Mouse (Mus musculus) E14TG2a.4 (cell line): ENCODE data around the gene Samsn1.

Experiments used
- H3K27me3 ChIP-seq: 2 replicates; pipeline ENCODE4 v1.6.1; 2014; ENCODE audit warnings: low read length, control low read depth; ENCODE audit not compliant: insufficient read depth
- H3K36me3 ChIP-seq: 2 replicates; pipeline ENCODE4 v1.6.1; 2014; ENCODE audit warnings: low read length, control low read depth; ENCODE audit not compliant: insufficient read depth
- H3K4me1 ChIP-seq: replicated peaks from 2 replicates; pipeline ENCODE4 v1.6.1; 2014; ENCODE audit warnings: low read depth, low read length, control low read depth
- H3K4me3 ChIP-seq: replicated peaks from 2 replicates; pipeline ENCODE4 v1.5.1; 2014; ENCODE audit warnings: mild to moderate bottlenecking, low read length
- H3K9me3 ChIP-seq: 2 replicates; pipeline ENCODE4 v1.6.1; 2014; ENCODE audit warnings: low read length, control low read depth
- CTCF ChIP-seq: conservative IDR thresholded peaks from 2 replicates; pipeline ENCODE4 v1.5.1; 2014; ENCODE audit warnings: low read length
- NANOG ChIP-seq: IDR thresholded peaks from 2 replicates; pipeline ENCODE4 v1.6.1; 2014; ENCODE audit warnings: borderline replicate concordance, low read length, mixed read lengths
- POU5F1 ChIP-seq: IDR thresholded peaks from 2 replicates; pipeline ENCODE4 v1.6.1; 2014; ENCODE audit warnings: low read length, borderline replicate concordance

Samsn1 gene

GRCm38 (mm10) chr16:75904072-75904471 lies 118.0 kb downstream of the Samsn1 start:
- Histone ChIP-seq H3K4me1 (no peaks in the 10 kb centered on the region), H3K36me3 (no peaks in the 10 kb centered on the region), H3K4me3 (no peak overlapping the region), H3K9me3 (no peaks in the 10 kb centered on the region), H3K27me3 (no peaks in the 10 kb centered on the region)
- TF ChIP-seq POU5F1 (no peak), NANOG (no peak), CTCF (no peak)

DNA sequence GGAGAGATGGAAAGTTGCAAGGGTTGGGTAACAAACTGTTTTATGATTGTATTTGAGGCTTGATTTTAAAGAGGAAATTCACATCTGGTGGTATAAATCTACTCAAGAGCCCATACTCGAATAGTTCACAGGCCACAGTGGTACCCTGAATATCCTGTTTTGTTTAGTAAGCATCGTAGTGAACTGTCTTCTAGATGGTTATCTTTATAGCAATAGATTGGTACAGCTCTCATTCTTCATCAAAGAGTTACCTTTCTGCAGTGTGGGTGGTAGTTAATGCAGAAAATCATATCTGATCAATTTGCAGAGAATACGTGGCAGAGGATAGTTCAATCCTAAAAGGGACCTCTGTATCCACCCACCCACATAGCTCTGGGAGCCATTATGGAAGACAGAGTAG lies 119.1 kb downstream of the Samsn1 start:
- Histone ChIP-seq H3K4me3 (no peak overlapping the region), H3K4me1 (no peaks in the 10 kb centered on the region), H3K9me3 (no peaks in the 10 kb centered on the region), H3K27me3 (no peaks in the 10 kb centered on the region), H3K36me3 (no peaks in the 10 kb centered on the region)
- no peak for TF ChIP-seq POU5F1
- no peak for TF ChIP-seq CTCF
- no peak for TF ChIP-seq NANOG

GRCm38 (mm10) chr16:75899885-75900620 lies 122.0 kb downstream of the Samsn1 start:
- Histone ChIP-seq H3K4me1 (no peaks in the 10 kb centered on the region), H3K36me3 (no peaks in the 10 kb centered on the region), H3K27me3 (no peaks in the 10 kb centered on the region), H3K9me3 (no peaks in the 10 kb centered on the region), H3K4me3 (no peak overlapping the region)
- TF ChIP-seq NANOG (no peak), POU5F1 (no peak), CTCF (no peak)

GRCm38 (mm10) chr16:75897828-75898367 lies 124.2 kb downstream of the Samsn1 start:
- Histone ChIP-seq H3K27me3 (no peaks in the 10 kb centered on the region), H3K36me3 (no peaks in the 10 kb centered on the region), H3K9me3 (no peaks in the 10 kb centered on the region), H3K4me3 (no peak overlapping the region), H3K4me1 (no peaks in the 10 kb centered on the region)
- no peak for TF ChIP-seq NANOG
- TF ChIP-seq CTCF: no peak
- TF ChIP-seq POU5F1: no peak

GRCm38 (mm10) chr16:75894263-75894901 lies 127.7 kb downstream of the Samsn1 start:
- no peaks in the 10 kb centered on the region for H3K9me3 ChIP-seq
- no peaks in the 10 kb centered on the region for H3K27me3 ChIP-seq
- no peak overlapping the region for H3K4me3 ChIP-seq
- TF ChIP-seq POU5F1 (no peak), CTCF (no peak), NANOG (no peak)
- H3K4me1 ChIP-seq: no peaks in the 10 kb centered on the region
- H3K36me3 ChIP-seq: no peaks in the 10 kb centered on the region

- no peaks in the 10 kb centered on the region for H3K36me3 ChIP-seq
- no peak for TF ChIP-seq POU5F1
- no peak for TF ChIP-seq NANOG
- TF ChIP-seq CTCF: no peak
- H3K4me3 ChIP-seq: no peak overlapping the region
- H3K4me1 ChIP-seq: no peaks in the 10 kb centered on the region
- no peaks in the 10 kb centered on the region for H3K9me3 ChIP-seq
- H3K27me3 ChIP-seq: no peaks in the 10 kb centered on the region
Observed at GRCm38 (mm10) chr16:75893470-75893869, 128.6 kb downstream of the Samsn1 start.

GRCm38 (mm10) chr16:75889081-75889646 lies 132.9 kb downstream of the Samsn1 start:
- H3K36me3 ChIP-seq: no peaks in the 10 kb centered on the region
- no peaks in the 10 kb centered on the region for H3K9me3 ChIP-seq
- no peak overlapping the region for H3K4me3 ChIP-seq
- H3K27me3 ChIP-seq: no peaks in the 10 kb centered on the region
- no peak for TF ChIP-seq CTCF
- no peak for TF ChIP-seq NANOG
- no peak for TF ChIP-seq POU5F1
- no peaks in the 10 kb centered on the region for H3K4me1 ChIP-seq

- Histone ChIP-seq H3K4me3 (no peak overlapping the region), H3K4me1 (no peaks in the 10 kb centered on the region), H3K36me3 (no peaks in the 10 kb centered on the region), H3K27me3 (no peaks in the 10 kb centered on the region), H3K9me3 (no peaks in the 10 kb centered on the region)
- TF ChIP-seq POU5F1 (no peak), NANOG (no peak), CTCF (no peak)
Observed at GRCm38 (mm10) chr16:75887203-75887602, 134.9 kb downstream of the Samsn1 start.

- no peak overlapping the region for H3K4me3 ChIP-seq
- no peak for TF ChIP-seq CTCF
- H3K27me3 ChIP-seq: no peaks in the 10 kb centered on the region
- H3K4me1 ChIP-seq: no peaks in the 10 kb centered on the region
- no peaks in the 10 kb centered on the region for H3K9me3 ChIP-seq
- no peaks in the 10 kb centered on the region for H3K36me3 ChIP-seq
Observed at GRCm38 (mm10) chr16:75878885-75879284, 143.2 kb downstream of the Samsn1 start.
